Mouse (Mus musculus): ENCODE results near the gene Mbnl2.

The Mbnl2 gene

GRCm38 (mm10) chr14:120324883-120325480 lies 49.5 kb downstream of the Mbnl2 start:
- DNase-seq (ENCODE audit: low read depth) = no peak

GRCm38 (mm10) chr14:120325673-120326072 lies 50.2 kb downstream of the Mbnl2 start:
- no peak for DNase-seq (ENCODE audit: low read depth)

GRCm38 (mm10) chr14:120330454-120330853 lies 55.0 kb downstream of the Mbnl2 start:
- DNase-seq (ENCODE audit: low read depth) = peak; percentile 47

GRCm38 (mm10) chr14:120330881-120331514 lies 55.5 kb downstream of the Mbnl2 start:
- DNase-seq (ENCODE audit: low read depth) = no peak

- DNase-seq (ENCODE audit: low read depth) = no peak
Measured at GRCm38 (mm10) chr14:120333465-120334243, 58.2 kb downstream of the Mbnl2 start.

GRCm38 (mm10) chr14:120335366-120335765 lies 59.9 kb downstream of the Mbnl2 start:
- no peak for DNase-seq (ENCODE audit: low read depth)

GRCm38 (mm10) chr14:120335871-120336270 lies 60.4 kb downstream of the Mbnl2 start:
- DNase-seq (ENCODE audit: low read depth) = no peak

- peak; percentile 57 for DNase-seq (ENCODE audit: low read depth)
Measured at GRCm38 (mm10) chr14:120336380-120336779, 60.9 kb downstream of the Mbnl2 start.

GRCm38 (mm10) chr14:120336841-120337240 lies 61.4 kb downstream of the Mbnl2 start:
- DNase-seq (ENCODE audit: low read depth) = no peak

GRCm38 (mm10) chr14:120337731-120338462 lies 62.4 kb downstream of the Mbnl2 start:
- no peak for DNase-seq (ENCODE audit: low read depth)

- no peak for DNase-seq (ENCODE audit: low read depth)
Measured at GRCm38 (mm10) chr14:120338706-120339105, 63.2 kb downstream of the Mbnl2 start.

GRCm38 (mm10) chr14:120341912-120342311 lies 66.4 kb downstream of the Mbnl2 start:
- peak; percentile 78 for DNase-seq (ENCODE audit: low read depth)

GRCm38 (mm10) chr14:120342321-120342720 lies 66.9 kb downstream of the Mbnl2 start:
- peak; percentile 68 for DNase-seq (ENCODE audit: low read depth)

GRCm38 (mm10) chr14:120344641-120345040 lies 69.2 kb downstream of the Mbnl2 start:
- no peak for DNase-seq (ENCODE audit: low read depth)

- no peak for DNase-seq (ENCODE audit: low read depth)
Measured at GRCm38 (mm10) chr14:120347410-120348315, 72.2 kb downstream of the Mbnl2 start.

- DNase-seq (ENCODE audit: low read depth) = no peak
Measured at GRCm38 (mm10) chr14:120349332-120349731, 73.9 kb downstream of the Mbnl2 start.

GRCm38 (mm10) chr14:120352136-120352843 lies 76.8 kb downstream of the Mbnl2 start:
- DNase-seq (ENCODE audit: low read depth) = no peak

- DNase-seq (ENCODE audit: low read depth) = no peak
Measured at GRCm38 (mm10) chr14:120353211-120353610, 77.7 kb downstream of the Mbnl2 start.

GRCm38 (mm10) chr14:120354595-120354994 lies 79.1 kb downstream of the Mbnl2 start:
- peak; percentile 48 for DNase-seq (ENCODE audit: low read depth)

- peak; percentile 21 for DNase-seq (ENCODE audit: low read depth)
Measured at GRCm38 (mm10) chr14:120355040-120355741, 79.7 kb downstream of the Mbnl2 start.

Measured in NIH3T3 (cell line).